Mouse (Mus musculus): Measurements from ENCODE around the gene Zmym5. TPM values are rescaled to one million over a fixed set of nuclear protein-coding genes. Genes with fewer than 3 reads are reported as not detected.
A peak's percentile ranks its signal among the peaks of the same experiment; 100 is the strongest.
"Not testable (repeated sequence)": the region's sequence is repeated elsewhere in the genome, so short reads cannot be mapped to it uniquely, and the experiment has no call there.

Gene Zmym5
- total and polyA plus RNA-seq, 3 experiments: 1.4 to 34.9 (median 30.1) TPM

GRCm38 (mm10) chr14:56776571-56777238 lies 34.8 kb downstream of the Zmym5 start:
- DNase-seq: peak; percentile 8

DNA sequence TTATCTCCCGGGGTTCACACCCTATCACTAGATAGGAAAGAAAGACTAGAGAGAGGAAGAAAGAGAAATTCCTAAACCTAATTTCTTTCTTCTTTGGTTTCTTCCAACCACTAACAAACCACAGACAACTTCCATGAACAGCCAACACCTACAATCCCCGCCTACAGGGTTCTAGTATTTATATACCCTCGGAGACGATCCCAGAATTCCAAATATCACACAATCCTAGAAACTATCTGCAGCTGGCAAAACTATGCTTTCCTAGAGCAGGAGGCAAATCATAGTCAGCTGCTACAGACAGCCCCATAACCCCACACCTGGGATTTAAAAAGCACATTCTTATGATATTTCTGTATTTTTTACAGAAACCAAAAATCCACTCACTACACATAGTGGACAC lies 36.1 kb downstream of the Zmym5 start:
- DNase-seq: no peak

GRCm38 (mm10) chr14:56766438-56766837 lies 45.1 kb downstream of the Zmym5 start:
- DNase-seq: not testable (repeated sequence)

DNA sequence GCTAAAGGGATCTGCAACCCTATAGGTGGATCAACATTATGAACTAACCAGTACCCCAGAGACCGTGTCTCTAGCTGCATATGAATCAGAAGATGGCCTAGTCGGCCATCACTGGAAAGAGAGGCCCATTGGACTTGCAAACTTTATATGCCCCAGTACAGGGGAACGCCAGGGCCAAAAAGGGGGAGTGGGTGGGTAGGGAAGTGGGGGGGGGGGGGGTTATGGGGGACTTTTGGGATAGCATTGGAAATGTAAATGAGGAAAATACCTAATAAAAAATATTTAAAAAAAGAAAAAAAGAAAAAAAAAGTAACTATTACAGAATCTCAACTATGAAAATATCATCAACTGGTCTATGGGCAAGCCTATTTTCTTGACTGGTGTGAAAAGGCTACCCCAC lies 46.4 kb downstream of the Zmym5 start:
- DNase-seq: not testable (repeated sequence)

DNA sequence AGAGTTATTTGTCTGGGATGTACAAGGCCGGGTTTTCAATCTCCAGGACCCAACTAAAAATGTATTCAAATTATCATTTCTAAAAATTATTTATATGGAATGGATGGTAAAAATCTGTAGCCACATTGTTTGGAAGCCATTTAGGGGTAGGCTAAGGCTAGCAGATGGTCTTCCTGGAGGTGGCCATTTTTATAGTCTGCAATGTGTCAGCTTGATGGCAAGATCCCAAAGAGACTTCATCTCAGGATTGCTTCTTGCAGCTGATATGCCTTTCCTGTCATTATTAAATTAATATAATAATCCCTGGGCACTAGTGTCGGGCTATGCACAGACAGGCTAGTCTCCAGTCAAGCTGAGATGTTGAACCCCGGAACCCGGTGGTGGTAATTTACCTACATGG lies 60.2 kb downstream of the Zmym5 start:
- DNase-seq: no peak

Other genes starting within 250 kb of the Zmym5 start
- gene Cenpj, start 236.3 kb downstream of the Zmym5 start, total RNA-seq (2021): 1 to 10 TPM; 8.0 to 9.3 TPM
- 3.1 and 3.3 TPM in 2 replicates for gene Cenpj, start 236.3 kb downstream of the Zmym5 start, polyA plus RNA-seq (2012; rRNA removed)
- 10 to 100 TPM; 32.7 to 34.7 TPM for gene Parp4, start 236.1 kb downstream of the Zmym5 start, total RNA-seq (2021)
- gene Parp4, start 236.1 kb downstream of the Zmym5 start, polyA plus RNA-seq (2012; rRNA removed): 2.6 and 4.4 TPM in 2 replicates
- 10 to 100 TPM; 24.6 to 25.4 TPM for gene Mphosph8, start 143.5 kb downstream of the Zmym5 start, total RNA-seq (2021)
- gene Mphosph8, start 143.5 kb downstream of the Zmym5 start, polyA plus RNA-seq (2012; rRNA removed): 0.54 and 1.4 TPM in 2 replicates
- 10 to 100 TPM; 26.4 to 28.6 TPM for gene Pspc1, start 33.4 kb downstream of the Zmym5 start, total RNA-seq (2021)
- gene Pspc1, start 33.4 kb downstream of the Zmym5 start, polyA plus RNA-seq (2012; rRNA removed): 3.5 and 3.7 TPM in 2 replicates
- 10 to 100 TPM; 44.5 to 56.7 TPM for gene Zmym2, start 74.9 kb upstream of the Zmym5 start, total RNA-seq (2021)
- gene Zmym2, start 74.9 kb upstream of the Zmym5 start, polyA plus RNA-seq (2012; rRNA removed): 3.4 and 3.5 TPM in 2 replicates
- not detected for gene Gja3, start 246.4 kb upstream of the Zmym5 start, total RNA-seq (2021)
- gene Gja3, start 246.4 kb upstream of the Zmym5 start, polyA plus RNA-seq (2012; rRNA removed): 0.04 TPM in 1 of 2 replicates, not detected in the other